Mouse (Mus musculus): ENCODE measurements around the gene Bcl11b.

DNA sequence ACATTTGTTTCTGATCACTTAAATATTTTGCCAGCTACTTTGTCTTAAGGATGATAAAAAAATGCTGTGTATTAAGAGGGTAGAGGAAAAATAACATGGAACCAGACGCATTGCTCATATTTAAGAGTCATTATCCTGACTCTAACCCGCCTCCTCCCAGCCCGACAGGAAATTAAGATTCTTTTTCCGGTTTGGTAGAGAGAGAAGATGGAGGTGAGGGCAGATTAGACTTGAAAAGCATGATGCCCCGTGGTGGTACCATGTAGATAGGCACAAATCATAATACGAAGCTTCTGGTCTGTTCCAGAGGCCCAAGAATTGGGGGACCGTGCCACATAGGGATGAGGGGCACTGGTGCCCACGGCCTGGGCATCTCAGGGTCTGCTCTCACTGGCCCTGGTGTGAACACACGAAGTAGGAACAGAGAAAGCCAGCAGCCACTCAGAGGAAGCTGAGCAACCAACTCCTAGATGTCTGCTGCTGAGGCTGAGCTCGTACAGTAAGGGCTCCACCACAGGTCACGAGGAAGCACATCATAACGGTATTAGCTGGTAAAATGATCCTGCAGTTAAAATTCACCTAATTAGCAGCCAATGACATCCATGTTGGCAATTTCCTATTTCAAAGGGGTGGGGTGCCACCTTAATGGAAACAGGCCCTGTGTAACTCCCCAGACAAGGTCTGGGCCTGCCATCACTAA, 32.2 kb downstream of the Bcl11b start:
- TF ChIP-seq CTCF (IDR thresholded peaks at IDR 0.05; ENCODE audit: extremely low read depth, insufficient read depth, low read length) (no peak), POLR2A (IDR thresholded peaks at IDR 0.05; ENCODE audit: extremely low read depth, insufficient read depth, low read length) (no peak)
